Mouse (Mus musculus) 3T3-L1 (cell line): ENCODE data around the gene March7.

ENCODE experiments used
- DNase-seq: peaks from one replicate; pipeline ENCODE4 v3.0.0-alpha.2; 2015; ENCODE audit warnings: low read depth, low spot score

The March7 gene

DNA sequence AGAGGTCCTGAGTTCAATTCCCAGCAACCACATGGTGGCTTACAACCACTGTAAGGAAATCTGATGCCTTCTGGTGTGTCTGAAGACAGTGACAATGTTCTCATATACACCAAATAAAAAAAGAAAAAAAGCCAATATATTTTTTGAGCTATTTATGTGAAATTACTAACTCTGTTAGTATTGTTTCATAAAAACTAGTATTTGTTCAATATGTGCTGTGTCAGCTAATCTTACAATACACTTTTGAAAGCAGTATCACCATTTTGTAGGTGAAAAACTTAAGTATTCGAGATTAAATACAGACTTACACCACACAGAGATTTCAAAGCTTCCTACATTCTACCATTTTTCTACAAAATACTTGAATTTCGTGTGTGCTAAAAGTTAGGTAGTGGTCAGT, 5.0 kb downstream of the March7 start:
- DNase-seq: no peak

DNA sequence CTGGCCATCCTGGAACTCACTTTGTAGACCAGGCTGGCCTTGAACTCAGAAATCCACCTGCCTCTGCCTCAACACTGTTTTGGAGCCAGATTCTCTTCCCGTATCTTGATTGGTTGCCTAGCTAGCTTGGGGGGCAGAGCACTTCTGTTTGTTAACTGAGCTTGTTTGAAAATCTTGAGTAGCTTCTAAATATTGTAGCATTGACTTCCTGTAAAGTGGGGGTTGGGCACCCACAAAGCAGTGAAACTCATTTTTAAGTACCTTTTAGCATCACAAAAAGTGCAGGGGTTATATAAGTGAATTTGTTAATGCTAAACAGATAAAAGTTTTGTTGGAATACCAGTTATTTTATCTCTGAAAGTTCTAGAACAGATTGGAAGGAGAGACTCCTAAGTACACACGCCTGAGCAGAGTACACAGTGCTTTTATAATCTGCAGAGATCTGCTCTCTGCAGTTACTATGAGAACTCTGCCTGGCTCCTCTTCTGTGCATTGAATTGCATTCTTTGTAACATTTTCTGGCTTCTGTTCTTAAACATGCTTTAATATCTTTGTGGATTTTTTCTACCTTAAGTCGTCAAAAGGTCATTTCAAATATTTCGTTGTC, 7.0 kb downstream of the March7 start:
- no peak for DNase-seq

DNA sequence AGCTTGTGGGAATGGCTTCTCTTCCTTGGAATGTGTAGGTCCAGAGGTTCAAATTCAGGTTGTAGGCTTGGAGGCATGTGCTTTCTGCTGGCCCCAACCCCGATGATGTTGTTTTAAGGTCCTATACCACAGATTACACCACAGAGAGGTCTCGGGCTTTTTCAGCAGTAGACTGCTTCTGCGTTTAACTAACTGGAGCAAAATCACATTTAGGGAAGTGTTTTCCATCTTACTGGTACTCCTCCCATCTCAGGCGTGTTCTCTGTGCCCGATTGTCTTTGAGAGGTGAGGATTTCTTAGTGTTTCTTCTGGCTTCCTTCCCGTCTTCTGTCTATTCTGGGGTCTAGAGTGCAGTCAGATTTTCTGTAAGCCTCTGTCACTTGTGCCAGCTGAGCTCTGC, 7.9 kb downstream of the March7 start:
- no peak for DNase-seq

DNA sequence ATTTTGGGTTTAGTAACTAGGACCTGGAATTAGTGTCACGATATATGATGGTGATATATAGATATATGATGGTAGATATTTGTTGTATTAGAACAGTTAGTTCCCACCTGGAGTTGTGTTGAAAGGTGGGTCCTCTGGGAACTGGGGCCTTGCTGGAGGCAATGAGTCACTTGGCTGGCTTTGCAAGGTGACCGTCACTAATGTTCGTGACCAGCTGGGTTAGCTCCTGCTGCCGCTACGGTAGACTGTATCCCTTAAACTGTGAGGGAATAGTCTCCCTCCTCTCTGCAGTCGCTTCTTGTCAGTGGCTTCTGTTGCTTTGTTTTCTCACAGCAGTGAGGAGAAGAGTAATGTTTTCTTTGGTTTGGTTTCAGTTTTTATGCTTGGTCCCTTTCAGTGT, 11.5 kb downstream of the March7 start:
- DNase-seq: no peak

- no peak for DNase-seq
These were observed 12.3 kb downstream of the March7 start for GRCm38 (mm10) chr2:60221954-60222353.

DNA sequence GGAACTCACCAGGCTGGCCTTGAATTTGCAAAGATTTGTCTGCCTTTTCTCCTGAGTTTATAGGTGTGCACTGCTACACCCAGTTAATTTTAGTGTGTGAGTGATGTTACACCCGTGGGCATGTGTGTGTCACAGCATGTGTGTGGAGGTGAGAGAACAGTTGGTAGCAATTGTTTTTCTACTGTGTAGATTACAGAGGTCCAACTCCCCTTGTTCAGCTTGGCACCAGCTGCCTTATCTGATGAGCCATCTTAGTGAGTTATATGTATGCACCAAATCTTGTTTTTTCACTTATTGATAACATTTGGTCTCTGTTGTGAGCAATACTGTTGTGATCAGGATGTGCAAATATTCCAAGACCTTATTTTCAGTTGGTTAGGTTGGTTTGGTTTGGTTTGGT, 13.8 kb downstream of the March7 start:
- no peak for DNase-seq

- no peak for DNase-seq
These were observed 18.8 kb downstream of the March7 start for GRCm38 (mm10) chr2:60228470-60228869.

GRCm38 (mm10) chr2:60230361-60230760, 20.7 kb downstream of the March7 start:
- DNase-seq: no peak

GRCm38 (mm10) chr2:60233147-60233546, 23.5 kb downstream of the March7 start:
- DNase-seq: no peak

GRCm38 (mm10) chr2:60234506-60234905, 24.8 kb downstream of the March7 start:
- peak; percentile 38 for DNase-seq

DNA sequence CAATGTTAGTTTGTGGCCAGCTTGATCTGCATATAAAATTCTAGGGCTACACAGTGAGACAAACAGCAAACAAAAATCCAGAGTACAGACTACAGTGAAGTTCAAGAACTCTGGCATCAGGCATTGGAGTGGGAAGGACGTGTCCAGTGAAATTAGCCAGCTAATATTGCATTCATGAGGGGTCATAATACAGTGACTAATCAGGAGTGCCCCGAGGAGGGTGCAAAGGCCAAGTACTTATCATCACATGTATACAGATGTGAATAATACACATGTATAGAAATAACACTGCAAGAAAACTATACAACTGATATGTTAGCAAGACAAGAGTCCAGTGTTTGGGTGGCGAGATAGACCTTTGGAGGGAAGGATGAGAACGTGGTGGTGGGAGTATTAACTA, 43.1 kb downstream of the March7 start:
- DNase-seq: no peak

- DNase-seq: no peak
These were observed 43.8 kb downstream of the March7 start for GRCm38 (mm10) chr2:60253506-60253905.

- DNase-seq: no peak
These were observed 47.1 kb downstream of the March7 start for GRCm38 (mm10) chr2:60256751-60257150.

DNA sequence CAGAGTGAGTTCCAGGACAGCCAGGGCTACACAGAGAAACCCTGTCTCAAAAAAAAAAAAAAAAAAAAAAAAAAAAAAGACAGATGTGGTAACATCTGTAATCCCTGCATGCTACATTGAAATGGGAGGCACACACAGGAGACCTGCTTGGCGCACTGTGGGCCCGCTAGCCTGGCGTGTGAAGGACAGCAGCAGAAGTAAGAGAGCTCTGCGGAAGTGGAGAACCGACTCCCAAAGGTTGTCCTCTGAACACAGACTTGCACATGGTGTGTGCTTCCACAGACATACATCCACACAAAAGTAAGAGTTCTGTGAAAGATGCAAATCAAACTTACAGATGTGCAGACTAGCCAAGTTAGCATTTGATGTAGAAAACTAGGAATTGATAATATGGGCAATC, 49.5 kb downstream of the March7 start:
- no peak for DNase-seq

DNA sequence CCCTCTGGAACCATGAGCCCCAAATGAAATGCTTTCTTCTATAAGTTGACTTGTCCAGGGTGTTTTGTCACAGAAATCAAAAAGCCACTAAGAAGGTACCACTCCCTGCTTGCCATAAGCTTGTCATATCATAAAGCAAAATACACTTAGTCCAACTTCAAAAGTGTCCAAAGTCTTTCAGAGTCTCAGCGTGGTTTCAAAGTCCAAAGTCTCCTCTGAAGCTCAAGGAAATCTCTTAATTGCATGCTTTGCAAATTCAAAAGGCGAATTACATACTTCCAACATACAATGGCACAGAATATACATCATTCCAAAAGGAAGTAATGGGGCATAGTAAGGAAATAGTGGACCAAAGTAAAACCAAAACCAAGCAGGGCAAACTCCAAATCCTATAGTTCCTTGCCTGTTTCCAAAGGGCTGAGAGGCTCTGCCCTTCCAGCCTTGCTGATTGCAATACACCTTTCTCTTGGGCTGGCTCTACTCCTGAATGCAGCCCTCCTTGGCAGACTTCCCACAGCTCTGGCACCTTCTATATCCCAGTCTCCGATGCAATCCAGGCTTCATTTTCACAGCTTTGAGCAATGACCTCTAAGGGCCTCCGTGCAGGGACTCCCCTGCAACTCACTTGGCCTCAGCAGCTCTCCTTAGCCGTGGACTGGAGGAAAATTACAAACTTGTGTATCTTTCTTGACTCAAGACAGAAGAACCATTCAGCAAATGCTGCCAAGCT, 51.1 kb downstream of the March7 start:
- no peak for DNase-seq

- DNase-seq: peak; percentile 45
These were observed 57.9 kb downstream of the March7 start for GRCm38 (mm10) chr2:60267567-60267966.

DNA sequence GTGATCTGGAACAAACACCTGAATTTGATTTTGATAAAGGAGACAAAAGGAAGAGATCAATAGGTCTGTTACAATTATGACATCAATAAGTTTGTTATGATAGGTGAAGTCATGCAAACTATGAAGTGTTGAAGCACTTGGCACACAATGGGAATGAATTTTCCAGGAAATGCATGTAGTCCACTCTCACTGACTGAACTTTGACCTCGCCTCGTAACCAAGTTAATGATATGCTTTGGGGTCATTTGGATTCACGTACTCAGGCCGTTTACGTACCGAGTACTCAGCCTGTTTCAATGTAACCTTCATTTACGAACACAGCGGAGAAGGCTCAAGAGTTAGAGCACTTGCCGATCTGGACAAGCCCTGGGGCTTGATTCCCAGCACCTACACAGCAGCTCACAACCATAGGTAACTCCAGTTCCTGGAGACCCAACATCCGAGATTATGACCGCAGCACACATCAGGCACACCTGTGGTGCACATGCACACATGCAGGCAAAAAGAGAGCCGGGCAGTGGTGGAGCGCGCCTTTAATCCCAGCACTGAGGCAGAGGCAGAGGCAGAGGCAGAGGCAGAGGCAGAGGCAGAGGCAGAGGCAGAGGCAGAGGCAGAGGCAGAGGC, 60.3 kb downstream of the March7 start:
- no peak for DNase-seq

- DNase-seq: no peak
These were observed 68.9 kb downstream of the March7 start for GRCm38 (mm10) chr2:60278627-60279026.

- DNase-seq: no peak
These were observed 72.9 kb downstream of the March7 start for GRCm38 (mm10) chr2:60282625-60283024.

DNA sequence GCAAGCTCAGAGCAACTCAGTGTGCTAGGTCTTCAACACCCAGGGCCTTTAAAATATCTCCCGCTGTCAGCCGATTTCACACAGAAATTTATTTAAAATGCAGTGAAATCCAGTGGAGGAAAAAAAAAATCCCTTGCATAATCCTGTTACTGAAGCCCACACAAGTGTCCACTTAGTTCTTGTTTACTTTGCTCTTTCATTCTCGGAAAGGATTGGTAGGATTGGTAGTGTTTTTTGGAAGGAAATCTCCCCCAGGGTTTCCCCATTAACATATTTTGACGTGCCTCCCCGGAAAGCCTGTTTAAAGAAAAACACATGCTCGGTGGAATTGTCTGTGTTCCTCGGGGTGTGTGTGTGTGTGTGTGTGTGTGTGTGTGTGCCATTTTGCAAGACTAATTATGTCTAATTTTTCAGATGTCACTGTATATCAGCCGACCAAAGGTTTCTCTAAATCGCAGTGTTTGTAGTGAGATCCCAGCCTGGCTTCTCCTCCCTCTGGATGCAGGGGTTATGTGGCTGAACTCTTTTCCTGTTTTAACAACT, 73.6 kb downstream of the March7 start:
- DNase-seq: peak; percentile 47

DNA sequence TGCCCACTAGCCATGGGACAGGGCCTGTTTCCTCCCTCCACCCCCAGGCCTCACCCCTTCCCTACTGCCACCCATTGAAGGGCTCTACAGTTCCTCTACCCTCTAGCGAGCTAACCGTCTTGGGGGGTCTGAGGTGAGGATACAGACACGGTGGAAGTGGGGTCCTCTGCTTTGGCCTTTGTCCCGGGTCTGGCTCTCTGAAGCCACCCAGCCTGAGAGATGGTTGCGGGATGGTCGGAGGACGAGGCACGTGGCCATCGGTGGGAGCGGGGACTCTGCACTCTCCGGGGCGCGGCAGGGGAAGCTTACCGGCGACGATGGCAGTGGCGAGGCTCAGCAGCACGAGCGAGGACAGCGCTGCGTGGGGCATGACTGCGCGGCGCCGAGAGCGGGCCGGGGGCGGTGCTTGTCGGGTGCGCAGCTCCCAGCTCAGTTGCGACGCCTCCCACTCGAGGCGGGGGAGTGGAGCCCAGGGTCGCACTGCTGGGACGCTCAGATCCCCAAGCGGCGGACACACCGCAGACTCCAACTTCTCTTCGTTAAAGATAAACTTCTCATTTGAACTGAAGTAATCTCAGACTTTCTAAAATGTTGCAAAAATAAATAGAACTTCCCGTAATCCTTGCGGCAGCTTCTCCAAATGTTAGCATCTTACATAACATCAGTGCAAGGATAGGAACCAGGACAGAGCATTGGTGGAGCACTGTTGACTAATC, 74.2 kb downstream of the March7 start:
- DNase-seq: peak; percentile 55

DNA sequence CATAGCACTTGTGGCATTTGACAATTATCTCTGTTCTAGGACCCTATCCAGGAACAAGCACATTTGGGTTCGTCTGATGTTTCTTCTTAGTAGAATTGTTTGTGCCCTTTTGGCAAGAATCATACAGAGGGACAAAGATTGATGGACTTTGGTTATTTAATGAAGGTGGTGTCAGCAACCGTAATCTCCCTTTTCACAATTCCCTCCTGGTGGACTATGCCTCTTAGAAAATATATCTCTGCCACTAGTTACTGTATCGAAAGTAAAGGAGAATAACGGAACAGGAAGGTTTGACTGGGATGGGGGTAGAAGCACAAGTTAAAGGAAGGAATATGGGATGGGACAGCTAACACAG, 74.8 kb downstream of the March7 start, which contains the start of gene Cd302:
Gene Cd302 (minus strand): TSS at position 22 of the 355 bp plus-strand sequence.
- DNase-seq: no peak
